Mouse (Mus musculus) urinary bladder, postnatal 25 days (tissue): ENCODE measurements at regions not wholly inside any gene's neighbourhood (a gene's known extent, or its start where the extent isn't known, plus 50 kb on each side); places are given as distances from the start of the nearest gene placed in this dataset.

Experiments
- DNase-seq: peaks from one replicate; pipeline ENCODE4 v3.0.0; 2022; ENCODE audit warnings: low spot score

- DNase-seq = no peak
Observed at GRCm38 (mm10) chr15:88202736-88203135, 397.4 kb upstream of the Zdhhc25 start.

DNA sequence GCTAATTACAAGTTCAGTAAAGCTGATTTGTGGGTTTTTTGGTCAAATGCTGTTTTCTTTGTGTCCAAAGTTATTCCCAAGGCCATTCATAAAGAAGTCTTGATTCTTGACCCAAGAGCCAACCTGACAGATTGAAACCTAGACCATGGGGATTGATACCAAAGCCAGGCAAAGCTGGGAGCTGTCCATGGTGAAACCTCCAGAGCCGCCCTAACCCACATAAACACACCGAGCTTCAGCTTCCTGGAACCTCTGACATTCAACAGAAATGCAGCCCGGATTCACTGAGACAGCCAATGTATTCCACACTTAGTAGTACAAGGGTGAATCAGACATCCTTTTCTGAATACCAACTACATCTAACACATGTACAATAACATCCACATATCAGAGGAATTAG lies 386.7 kb upstream of the Zdhhc25 start:
- DNase-seq = no peak

GRCm38 (mm10) chr15:88214286-88214685 lies 385.8 kb upstream of the Zdhhc25 start:
- DNase-seq = no peak

GRCm38 (mm10) chr15:88229456-88229855 lies 370.6 kb upstream of the Zdhhc25 start:
- DNase-seq = no peak

GRCm38 (mm10) chr15:88244606-88245005 lies 355.5 kb upstream of the Zdhhc25 start:
- DNase-seq = no peak

- DNase-seq = no peak
Observed at GRCm38 (mm10) chr15:88245496-88246246, 354.4 kb upstream of the Zdhhc25 start.

- peak; percentile 89 for DNase-seq
Observed at GRCm38 (mm10) chr15:88247974-88248625, 352.0 kb upstream of the Zdhhc25 start.

DNA sequence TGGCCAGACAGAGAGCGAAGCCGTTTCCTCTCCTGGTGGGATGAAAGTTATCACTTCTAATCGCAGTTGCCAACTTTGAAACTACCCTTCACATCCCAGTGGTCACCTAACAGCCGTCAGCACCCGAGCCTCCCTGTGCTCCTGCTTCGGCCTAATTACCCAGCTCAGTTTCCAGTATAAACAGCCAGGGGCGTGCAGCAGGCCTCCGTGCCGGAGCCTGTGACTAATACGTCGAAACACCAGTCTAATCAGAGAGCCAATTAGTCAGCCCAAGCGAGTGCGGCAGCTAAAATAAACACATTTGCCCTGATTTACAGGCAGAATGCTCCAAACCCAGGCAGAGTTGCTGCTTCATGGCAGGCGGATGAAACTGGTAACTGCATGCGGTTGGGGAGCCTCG lies 312.1 kb upstream of the Zdhhc25 start:
- DNase-seq = no peak

DNA sequence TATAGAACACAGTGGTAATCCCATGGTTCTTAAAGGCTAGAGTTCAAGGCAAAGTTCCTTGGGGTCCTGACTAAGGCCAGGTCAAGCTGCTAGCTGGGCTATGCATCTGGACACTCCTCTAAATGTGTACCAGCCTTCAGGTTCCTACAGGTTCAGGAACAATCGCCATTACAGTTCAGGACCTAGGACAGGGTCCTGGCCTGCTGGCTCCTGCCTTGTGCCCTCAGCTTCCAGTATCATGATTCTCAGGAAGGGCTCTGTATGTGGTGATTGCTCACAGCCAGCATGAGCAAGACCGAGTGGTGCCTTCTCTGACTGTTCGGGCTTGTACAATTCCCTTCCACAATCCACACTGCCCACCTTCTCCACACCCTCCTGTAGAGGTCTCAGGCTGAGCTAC lies 311.4 kb upstream of the Zdhhc25 start:
- DNase-seq = no peak

GRCm38 (mm10) chr15:88290740-88291363 lies 309.2 kb upstream of the Zdhhc25 start:
- DNase-seq = no peak

DNA sequence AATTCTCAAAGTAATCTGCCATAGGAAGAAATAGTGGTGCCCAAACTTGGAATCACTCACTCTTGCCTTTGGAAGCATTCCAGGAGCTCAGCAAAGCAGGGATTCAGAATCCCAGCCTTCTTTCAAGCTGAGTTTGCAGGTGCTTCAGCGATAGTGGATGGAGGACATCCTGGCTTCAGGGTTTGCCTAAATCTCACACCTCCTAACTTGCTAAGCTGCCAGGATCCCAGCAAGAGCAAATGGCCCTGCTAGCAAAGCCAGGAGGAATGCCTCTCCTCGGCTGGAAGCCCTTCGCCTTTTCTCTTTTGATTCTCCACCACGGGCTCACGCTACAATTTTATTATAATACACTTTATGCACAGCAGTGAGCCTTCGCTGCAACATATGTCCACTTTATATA lies 301.0 kb upstream of the Zdhhc25 start:
- no peak for DNase-seq

GRCm38 (mm10) chr15:88311158-88311557 lies 288.9 kb upstream of the Zdhhc25 start:
- DNase-seq = no peak

DNA sequence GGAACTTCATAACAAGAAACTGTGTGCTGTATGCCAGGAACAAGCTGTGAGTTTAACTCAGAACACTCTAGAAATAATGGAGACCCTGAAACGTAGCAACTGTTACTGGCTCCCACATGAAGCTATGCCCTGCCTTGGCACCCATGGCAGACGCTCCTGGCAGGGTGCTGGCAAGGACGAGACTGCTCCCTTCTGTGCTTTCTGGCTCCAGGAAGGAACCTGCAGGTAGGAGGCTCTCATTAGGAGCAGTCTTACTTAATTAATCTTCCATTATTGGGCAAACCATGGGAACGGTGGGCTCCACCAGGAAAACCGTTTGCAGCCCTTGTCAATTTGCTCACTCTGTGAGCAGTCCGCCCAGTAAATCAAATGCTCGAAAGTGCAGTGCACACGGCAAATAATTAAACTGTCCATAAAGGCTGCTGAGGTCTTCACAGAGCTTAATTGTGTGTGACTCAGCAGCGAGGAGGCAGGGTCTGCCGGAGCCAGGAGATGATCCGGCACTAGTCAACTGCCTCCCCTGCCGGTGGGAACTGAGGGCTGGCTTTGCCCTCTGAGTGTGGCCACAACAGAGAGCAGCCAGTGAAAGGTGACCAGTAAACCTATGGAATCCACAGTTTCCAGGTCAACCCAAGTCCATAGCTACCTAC lies 285.2 kb upstream of the Zdhhc25 start:
- DNase-seq = no peak

- DNase-seq = no peak
Observed at GRCm38 (mm10) chr15:88318048-88318447, 282.1 kb upstream of the Zdhhc25 start.

- DNase-seq = no peak
Observed at GRCm38 (mm10) chr15:88319527-88319926, 280.6 kb upstream of the Zdhhc25 start.

- DNase-seq = no peak
Observed at GRCm38 (mm10) chr15:88323584-88324375, 276.3 kb upstream of the Zdhhc25 start.

GRCm38 (mm10) chr15:88325108-88325507 lies 275.0 kb upstream of the Zdhhc25 start:
- DNase-seq = no peak

DNA sequence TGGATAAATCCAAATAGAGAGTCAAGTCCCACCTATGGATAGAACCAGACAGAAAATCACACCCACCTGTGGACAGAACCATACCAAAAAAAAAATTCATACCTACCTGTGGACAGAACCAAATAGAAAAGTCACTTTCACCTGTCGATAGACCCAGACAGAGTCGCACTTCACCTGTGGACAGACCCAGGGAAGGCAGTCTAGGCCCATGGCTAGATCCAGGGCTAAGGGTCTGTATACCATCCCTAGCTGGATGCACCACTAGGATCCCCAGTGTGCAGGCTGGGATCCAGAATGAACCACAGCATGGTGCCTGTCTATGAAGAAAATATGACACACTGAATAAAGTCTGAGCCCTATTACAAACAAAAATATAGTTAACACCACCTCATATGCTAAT lies 246.9 kb upstream of the Zdhhc25 start:
- DNase-seq = no peak

- DNase-seq = no peak
Observed at GRCm38 (mm10) chr15:88360375-88361035, 239.6 kb upstream of the Zdhhc25 start.

DNA sequence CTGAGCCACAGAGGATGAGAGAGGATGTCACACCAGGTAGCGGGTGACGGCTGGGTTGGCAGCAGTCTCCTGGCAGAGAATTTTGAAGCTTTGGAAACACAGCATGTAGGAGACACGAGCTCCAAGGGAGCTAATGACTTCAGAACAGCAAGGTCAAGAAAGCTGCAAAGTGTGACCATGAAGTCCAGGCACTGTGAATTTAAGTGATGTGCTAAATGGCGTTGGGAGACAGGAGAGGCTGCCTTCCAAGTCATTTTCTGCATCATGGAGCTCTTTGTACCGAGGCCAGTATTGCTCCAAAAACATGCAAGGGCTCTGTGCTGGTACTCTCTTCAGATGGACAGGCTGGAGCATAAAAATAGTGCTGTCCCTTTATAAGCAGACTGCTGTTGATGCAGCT lies 238.8 kb upstream of the Zdhhc25 start:
- no peak for DNase-seq

GRCm38 (mm10) chr15:88362966-88363365 lies 237.1 kb upstream of the Zdhhc25 start:
- no peak for DNase-seq
